Mouse (Mus musculus): ENCODE measurements around the gene Igsf3.

Gene Igsf3

GRCm38 (mm10) chr3:101493937-101494459 lies 117.1 kb downstream of the Igsf3 start:
- in situ Hi-C loops (cut with MboI; ENCODE audit: unreplicated experiment in 2 of 2): loop anchor here (5.0 to 25.0 kb wide), 9 partner anchors 318 to 1893 kb away; partner anchors contain the start of gene Bcas2 (in 1 of the 2)

- in situ Hi-C loops (cut with MboI; ENCODE audit: unreplicated experiment in 2 of 2): loop anchor here (5.0 to 25.0 kb wide), 8 partner anchors 315 to 1890 kb away; partner anchors contain the start of gene Bcas2 (in 1 of the 2)
Observed at GRCm38 (mm10) chr3:101497432-101498030, 120.6 kb downstream of the Igsf3 start.

- in situ Hi-C loops (cut with MboI; ENCODE audit: unreplicated experiment in 2 of 2): loop anchor here (5.0 to 25.0 kb wide), 8 partner anchors 312 to 1887 kb away; partner anchors contain the start of gene Bcas2 (in 1 of the 2)
Observed at GRCm38 (mm10) chr3:101499906-101500305, 123.0 kb downstream of the Igsf3 start.

- in situ Hi-C loops (cut with MboI; ENCODE audit: unreplicated experiment in 2 of 2): no loop called here
Observed at GRCm38 (mm10) chr3:101500393-101501051, 123.6 kb downstream of the Igsf3 start.

- in situ Hi-C loops (cut with MboI; ENCODE audit: unreplicated experiment in 2 of 2): no loop called here
Observed at GRCm38 (mm10) chr3:101501611-101502010, 124.7 kb downstream of the Igsf3 start.

GRCm38 (mm10) chr3:101502086-101502760 lies 125.3 kb downstream of the Igsf3 start:
- in situ Hi-C loops (cut with MboI; ENCODE audit: unreplicated experiment in 2 of 2): no loop called here

GRCm38 (mm10) chr3:101506179-101506578 lies 129.3 kb downstream of the Igsf3 start:
- in situ Hi-C loops (cut with MboI; ENCODE audit: unreplicated experiment in 2 of 2): no loop called here

- in situ Hi-C loops (cut with MboI; ENCODE audit: unreplicated experiment in 2 of 2): no loop called here
Observed at GRCm38 (mm10) chr3:101506970-101507702, 130.3 kb downstream of the Igsf3 start.

GRCm38 (mm10) chr3:101507766-101508165 lies 130.9 kb downstream of the Igsf3 start:
- in situ Hi-C loops (cut with MboI; ENCODE audit: unreplicated experiment in 2 of 2): no loop called here

GRCm38 (mm10) chr3:101509707-101510544 lies 133.0 kb downstream of the Igsf3 start:
- in situ Hi-C loops (cut with MboI; ENCODE audit: unreplicated experiment in 2 of 2): no loop called here

- in situ Hi-C loops (cut with MboI; ENCODE audit: unreplicated experiment in 2 of 2): no loop called here
Observed at GRCm38 (mm10) chr3:101510632-101511031, 133.7 kb downstream of the Igsf3 start.
